Mouse (Mus musculus) T-helper 2 cell (primary cell): ENCODE measurements around the gene Zfp568.

Source experiments
- in situ Hi-C: fragments of 300-600 bp; cut with MboI, MseI; formaldehyde crosslinking; loops from one replicate; pipeline ENCODE4 v1.15.1; 2025; ENCODE audit warnings: high pct_unique_total_duplicates

The Zfp568 gene

DNA sequence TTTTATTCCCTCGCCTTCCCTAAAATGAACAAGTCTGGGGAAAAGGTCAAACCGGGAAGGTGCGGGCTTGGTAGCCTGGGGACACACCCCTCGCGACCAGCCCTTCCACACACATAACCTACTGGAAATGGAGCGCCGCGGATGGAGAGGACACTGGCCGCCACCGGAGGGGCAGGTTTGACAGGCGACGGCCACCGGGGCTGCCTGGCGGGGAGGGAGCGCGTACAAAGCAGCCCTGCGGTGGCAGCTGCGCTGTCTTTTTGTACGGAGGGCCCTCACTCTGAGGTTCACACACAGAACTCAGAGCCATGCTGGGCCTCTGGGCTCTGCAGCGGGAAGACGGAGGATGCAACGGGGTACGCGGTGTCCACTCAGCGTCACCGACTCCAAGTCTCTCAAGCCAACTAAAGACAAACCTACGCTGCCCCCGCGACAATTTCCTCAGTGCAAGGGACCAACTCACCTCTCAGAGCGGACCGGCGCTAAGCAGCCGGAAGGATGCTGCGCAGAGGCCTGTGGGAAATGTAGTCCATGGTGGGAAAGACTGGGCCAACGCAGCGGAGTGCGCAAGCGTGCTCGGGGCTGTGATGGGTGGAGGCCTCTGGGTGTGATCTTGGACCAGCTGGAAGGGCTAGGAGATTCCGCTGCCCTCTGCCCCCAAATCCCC, 67.3 kb downstream of the Zfp568 start, which contains the start of gene Zfp14:
TSS of gene Zfp14 (minus strand) at position 499 of the 667 bp plus-strand sequence.
- in situ Hi-C loops: no loop called here

DNA sequence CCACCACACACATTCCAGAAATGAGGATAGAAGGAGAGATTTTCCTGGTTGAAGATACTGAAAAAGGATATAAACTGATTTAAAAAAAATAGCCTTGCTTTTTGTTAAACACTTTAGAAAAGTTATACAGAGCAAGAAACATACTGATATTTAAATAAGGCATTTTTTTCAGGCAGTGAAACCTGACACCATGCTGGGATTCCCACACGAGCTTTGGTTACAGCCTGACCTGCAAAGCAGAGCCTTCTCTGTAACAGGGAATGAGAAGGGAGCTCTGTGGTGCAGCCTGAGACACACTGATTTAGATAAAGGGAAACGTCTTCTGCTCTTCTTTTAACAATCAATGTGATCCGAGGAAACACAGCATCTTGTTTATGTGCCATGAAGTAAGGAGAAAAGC, 69.8 kb downstream of the Zfp568 start:
- in situ Hi-C loops: no loop called here

DNA sequence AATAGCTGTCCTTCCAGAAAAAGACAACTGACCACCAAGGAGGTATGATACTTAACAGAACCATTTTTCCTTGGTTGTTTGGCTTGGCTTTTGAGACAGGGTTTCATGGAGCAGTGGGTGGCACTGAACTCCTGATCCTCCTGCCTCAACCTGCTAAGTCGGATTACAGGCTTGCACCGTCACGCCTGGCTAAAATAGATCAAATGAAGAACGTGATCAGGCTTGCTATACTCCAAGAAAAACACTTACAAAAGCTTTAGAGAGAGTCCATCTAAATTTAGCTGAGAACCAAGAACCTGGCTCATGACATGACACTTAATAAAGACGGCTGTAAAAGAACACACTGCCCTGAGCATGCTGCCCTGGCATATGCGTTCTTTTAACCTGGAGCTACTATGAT, 76.6 kb downstream of the Zfp568 start:
- in situ Hi-C loops: no loop called here

DNA sequence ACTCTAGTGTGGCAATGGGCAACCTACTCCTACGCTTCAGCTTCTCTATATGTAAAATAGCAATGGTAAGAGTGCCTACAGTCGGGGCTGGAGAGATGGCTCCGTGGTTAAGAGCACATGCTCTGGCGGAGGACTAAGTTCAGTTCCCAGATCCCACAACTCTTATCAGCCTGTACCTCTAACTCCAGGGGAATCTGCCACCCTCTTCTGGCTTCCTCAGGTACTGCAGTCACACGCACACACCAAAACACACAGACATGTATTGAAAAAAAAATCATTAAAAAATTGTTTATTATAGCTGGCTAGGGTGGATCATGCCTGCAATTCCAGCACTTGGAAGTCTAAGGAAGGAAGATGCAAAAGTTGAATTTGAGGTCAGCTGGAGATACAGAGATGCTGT, 78.7 kb downstream of the Zfp568 start:
- in situ Hi-C loops: no loop called here

DNA sequence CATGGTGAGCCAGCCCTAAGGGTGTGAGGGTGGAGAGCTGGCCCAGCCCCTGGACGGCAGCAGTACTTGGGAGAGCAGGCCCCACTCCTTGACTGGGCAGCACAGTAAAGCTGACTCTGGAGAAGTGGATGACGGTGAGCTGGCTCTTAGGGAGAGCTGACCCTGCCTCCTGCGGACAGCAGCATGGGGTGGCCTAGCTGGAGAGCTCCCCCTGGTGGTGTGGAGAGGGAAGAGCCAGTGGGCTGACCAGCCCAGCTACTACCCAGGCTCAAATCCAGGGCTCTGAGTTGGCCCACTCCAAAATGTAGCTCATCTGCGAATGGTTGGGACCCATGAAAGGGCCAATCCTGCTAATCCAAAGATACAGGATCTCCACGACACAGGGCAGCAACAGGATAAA, 80.9 kb downstream of the Zfp568 start:
- in situ Hi-C loops: no loop called here

DNA sequence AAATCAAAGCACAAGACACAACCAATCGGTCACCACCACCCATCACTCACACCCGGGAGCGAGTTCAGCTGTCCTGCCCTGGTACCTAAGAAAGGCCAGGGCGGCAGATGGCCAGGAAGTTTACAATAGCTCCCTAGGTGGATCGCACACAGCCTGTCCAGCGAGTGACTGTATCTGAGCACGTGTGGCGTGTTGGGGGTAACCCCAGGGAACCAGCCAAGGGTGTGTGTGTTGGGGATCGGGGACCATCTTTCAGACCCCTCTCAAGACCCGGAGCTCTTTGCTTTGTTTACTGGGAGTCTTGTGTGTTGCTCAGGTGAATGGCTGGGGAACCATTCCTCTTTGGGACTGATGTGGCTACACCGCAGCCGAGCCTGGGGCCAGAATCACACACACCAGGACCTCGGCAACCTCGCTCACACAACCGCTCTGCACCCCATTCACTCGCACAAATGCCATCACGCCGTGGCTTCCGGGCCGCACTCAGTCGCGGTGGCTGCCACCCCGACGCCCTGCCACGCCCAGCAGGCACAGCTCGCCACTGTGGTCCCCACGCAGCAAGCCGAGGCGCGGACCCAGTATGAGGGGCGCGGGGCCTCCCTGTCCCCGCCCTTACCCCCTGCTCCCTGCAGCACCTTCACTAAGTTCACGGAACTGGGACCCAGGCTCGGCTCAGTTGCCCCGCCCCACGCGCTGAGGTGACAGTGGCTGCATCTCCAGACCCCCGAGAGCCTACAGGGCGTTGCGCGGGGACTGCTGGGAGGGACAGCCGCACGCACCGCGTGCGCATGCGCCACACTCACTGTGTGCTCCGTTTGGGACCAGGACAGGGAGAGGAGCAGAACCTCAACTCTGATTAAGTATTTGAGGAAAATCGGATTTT, 88.6 kb downstream of the Zfp568 start, which contains the start of gene Zfp82:
TSS of gene Zfp82 (minus strand) at position 755 of the 883 bp plus-strand sequence.
- in situ Hi-C loops: no loop called here
